Mouse (Mus musculus) erythroblast, embryonic 14.5 days (primary cell): ENCODE results near the gene Cdyl2.

Experiments
- GATA1 ChIP-seq: IDR thresholded peaks from 2 replicates; pipeline ENCODE4 v1.6.1; 2012; ENCODE audit warnings: low read length, inconsistent platforms, mixed read lengths
- TAL1 ChIP-seq: IDR thresholded peaks from 3 replicates; pipeline ENCODE4 v1.6.1; 2012; ENCODE audit warnings: low read length, inconsistent platforms, mixed read lengths

DNA sequence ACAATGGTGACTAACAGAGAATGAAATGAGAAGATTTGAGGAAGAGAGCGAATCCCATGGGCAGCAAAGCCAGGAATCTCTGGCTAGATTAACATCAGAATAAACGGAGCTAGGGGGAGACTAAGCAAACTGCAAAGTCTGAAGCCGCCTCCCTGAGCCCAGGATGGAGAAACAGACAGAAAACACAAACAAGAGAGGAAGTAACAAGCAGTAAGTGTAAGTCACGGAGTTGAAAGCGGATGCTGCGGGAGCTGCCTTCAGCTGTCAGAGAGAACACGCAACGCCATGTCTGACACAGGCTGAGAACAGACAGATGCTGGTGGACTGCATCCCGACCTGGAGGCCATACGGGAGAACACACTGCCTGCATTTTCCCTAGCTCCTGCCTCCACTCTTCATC is 141.6 kb downstream of the Cdyl2 start:
- TF ChIP-seq GATA1 (no peak), TAL1 (no peak)
